Mouse (Mus musculus) brain, embryonic 14.5 days (tissue): ENCODE data around the gene Kdm4a. TPM values are rescaled to one million over a fixed set of nuclear protein-coding genes. Genes with fewer than 3 reads are reported as not detected.
A peak's percentile ranks its signal among the peaks of the same experiment; 100 is the strongest.

ENCODE experiments used
- DNase-seq: peaks from one replicate; pipeline ENCODE4 v3.0.0-alpha.2; 2011; ENCODE audit warnings: low read depth
- CTCF ChIP-seq: fragments of 200-500 bp; IDR thresholded peaks from 2 replicates; pipeline ENCODE4 v1.5.1; 2012; ENCODE audit warnings: inconsistent platforms, mild to moderate bottlenecking, moderate library complexity, borderline replicate concordance; ENCODE audit not compliant: insufficient read depth, insufficient read length; ENCODE audit errors: extremely low read depth
- POLR2A ChIP-seq: fragments of 200-500 bp; IDR thresholded peaks from 2 replicates; pipeline ENCODE4 v1.6.1; 2012; ENCODE audit warnings: mild to moderate bottlenecking, inconsistent platforms, borderline replicate concordance; ENCODE audit not compliant: poor library complexity, insufficient read depth, insufficient read length, severe bottlenecking; ENCODE audit errors: extremely low read depth
- polyA plus RNA-seq: library from polyadenylated mRNA; depleted of rRNA; stranded (reverse); fragments of >200 nt; gene quantifications from 2 replicates; pipeline ENCODE4 v1.2.3, GENCODE M21; 2012; rRNA removed

The Kdm4a gene
- polyA plus RNA-seq: 100 and 109 TPM in 2 replicates

- peak; percentile 54; the same call in 1 of the 2 replicates for TF ChIP-seq POLR2A
- TF ChIP-seq CTCF: no peak
- peak; percentile 100 for DNase-seq
Measured at GRCm38 (mm10) chr4:118179467-118180300, at the start of gene Kdm4a. Gene Kdm4a, minus strand, starts transcription at chr4:118180043.

DNA sequence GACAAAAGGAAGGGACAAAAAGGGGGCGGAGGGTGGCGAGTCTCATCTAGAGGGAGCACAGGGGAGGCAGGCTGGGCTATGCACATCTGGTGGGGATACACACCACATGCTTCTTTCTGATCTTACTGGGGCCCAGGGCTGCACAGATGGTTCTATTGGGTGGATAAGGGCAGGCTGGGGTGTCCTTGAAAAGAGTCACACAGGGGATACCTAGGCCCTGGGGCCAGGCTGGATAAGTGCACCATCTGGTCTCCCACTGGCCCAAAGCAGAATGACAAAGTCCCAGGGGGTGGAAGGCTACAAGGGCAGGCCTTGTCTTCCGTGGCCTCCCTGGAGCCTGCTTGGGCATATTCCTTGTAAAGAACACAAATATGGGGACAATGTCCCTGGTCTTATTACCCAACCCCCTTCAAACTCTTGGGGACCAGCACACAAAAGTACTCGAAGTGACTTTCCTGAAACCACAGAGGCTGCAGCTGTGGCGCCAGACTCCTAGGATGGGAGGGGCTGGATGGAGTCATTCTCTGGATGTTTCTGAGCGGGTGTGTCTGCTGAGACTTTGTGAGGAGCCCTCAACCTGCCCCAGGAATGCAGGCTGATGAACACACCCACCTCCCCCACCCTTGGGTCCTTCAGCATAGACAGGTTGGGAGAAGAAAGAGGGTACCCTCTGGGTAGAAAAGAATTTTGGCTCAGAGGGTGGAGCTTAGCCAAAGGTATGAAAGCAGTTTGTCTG lies 49.4 kb upstream of the Kdm4a start:
- no peak for TF ChIP-seq CTCF
- no peak for TF ChIP-seq POLR2A
- DNase-seq: no peak

DNA sequence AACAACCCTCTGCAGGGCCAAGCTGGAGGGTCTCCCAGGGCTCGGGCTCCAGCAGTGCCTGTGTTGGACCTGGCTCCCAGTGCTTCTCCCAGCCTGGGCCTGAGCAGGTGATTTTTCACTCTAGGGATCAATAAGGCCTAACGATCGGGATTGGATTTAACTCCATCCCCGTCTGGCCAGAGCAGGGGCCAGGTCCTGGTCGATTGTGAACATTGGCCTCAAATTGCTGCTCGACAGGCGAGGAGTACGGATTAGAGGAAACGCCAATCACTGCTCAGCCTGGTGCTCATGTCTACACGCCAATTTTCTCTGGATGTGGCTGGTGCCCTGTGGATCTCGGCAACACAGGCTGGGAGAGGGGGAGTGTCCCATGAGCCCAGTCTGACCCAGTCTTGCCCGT lies 47.6 kb upstream of the Kdm4a start:
- no peak for DNase-seq
- TF ChIP-seq POLR2A: no peak
- TF ChIP-seq CTCF: no peak

DNA sequence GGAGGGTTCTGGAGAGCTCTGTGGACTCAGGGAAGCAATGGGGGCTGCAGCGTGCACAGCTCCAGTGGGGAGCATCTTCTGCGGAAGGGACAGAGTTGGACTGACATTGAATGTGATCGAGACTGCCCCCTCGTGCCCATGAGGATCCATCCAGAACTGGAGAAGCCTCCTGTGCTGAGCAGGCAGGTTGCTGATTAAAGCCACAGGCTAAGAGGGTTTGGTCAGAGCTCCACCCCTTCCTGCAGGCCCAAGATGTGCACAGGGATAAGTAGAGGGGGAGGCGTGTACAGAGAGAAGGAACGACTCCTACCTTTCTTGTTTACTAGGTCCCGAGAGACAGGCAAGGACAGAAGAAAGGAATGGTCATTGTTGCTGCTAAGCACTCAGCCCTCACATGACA lies 41.4 kb upstream of the Kdm4a start:
- TF ChIP-seq POLR2A: no peak
- no peak for TF ChIP-seq CTCF
- DNase-seq: no peak

DNA sequence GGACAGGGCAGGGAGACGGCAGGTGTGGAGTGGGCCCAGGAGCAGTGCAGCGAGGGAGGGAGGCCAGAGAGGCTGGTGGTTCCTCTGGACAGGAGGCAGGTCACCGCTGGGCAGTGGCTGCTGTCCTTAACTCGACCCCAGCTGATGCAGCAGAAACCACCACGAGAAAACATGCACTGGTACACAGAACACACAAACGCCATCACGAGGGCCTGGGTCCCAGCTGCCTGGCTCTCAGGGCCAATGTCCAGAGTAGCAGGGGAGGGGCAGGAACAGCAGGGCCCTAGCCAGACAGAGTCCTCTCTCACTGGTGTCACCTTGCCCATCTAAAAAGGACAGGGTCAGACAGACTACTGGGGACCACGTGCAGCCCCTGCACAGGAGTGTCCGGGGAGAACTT lies 40.9 kb upstream of the Kdm4a start:
- TF ChIP-seq CTCF (no peak), POLR2A (no peak)
- DNase-seq: no peak

GRCm38 (mm10) chr4:118219487-118219886 lies 39.6 kb upstream of the Kdm4a start:
- TF ChIP-seq CTCF: no peak
- no peak for TF ChIP-seq POLR2A

DNA sequence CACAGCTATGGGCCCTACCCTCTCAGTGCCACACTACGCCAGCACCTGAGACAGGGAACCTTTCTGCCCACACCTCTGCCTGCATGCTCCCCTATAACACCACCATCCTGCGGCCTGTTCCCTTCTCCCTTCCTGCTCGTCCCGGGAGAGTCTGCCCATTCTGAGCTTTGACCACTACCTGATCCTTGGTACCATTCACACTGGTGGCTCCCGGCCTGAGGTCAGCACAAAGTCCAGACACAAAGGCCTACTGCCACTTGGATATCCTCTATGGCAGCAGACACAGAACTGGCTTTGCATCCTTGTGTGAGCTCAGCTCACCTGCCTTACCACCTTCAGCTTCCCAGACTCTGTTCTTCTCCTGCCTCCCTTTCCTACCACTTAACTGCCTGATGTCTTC lies 38.7 kb upstream of the Kdm4a start:
- no peak for DNase-seq
- TF ChIP-seq POLR2A (no peak), CTCF (no peak)

More at GRCm38 (mm10) chr4:118219487-118219886, 39.6 kb upstream of the Kdm4a start:
- DNase-seq: no peak

GRCm38 (mm10) chr4:118216726-118217595 lies 37.1 kb upstream of the Kdm4a start:
- peak; percentile 62 for DNase-seq
- TF ChIP-seq CTCF (peak; percentile 85), POLR2A (no peak)

DNA sequence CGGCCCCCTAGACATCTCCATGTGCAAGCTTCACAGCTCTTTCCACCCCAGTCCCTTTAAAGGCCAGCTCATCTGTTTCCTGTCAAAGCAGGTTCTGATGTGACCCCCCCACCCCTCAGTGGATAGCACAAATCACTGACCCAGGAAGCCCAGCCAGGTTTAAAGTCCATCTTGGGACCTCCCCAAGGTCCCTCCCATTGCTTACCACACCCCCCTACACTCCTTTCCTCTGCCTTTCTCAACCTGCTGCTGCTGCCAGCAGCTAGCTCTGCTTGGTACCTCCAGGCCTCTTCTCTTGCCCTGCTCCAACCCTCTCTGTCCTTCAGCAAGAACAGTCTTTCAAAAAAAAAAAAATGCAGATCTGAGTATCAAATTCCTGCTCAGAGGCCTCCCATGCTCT lies 35.0 kb upstream of the Kdm4a start:
- no peak for TF ChIP-seq CTCF
- TF ChIP-seq POLR2A: no peak
- DNase-seq: no peak

DNA sequence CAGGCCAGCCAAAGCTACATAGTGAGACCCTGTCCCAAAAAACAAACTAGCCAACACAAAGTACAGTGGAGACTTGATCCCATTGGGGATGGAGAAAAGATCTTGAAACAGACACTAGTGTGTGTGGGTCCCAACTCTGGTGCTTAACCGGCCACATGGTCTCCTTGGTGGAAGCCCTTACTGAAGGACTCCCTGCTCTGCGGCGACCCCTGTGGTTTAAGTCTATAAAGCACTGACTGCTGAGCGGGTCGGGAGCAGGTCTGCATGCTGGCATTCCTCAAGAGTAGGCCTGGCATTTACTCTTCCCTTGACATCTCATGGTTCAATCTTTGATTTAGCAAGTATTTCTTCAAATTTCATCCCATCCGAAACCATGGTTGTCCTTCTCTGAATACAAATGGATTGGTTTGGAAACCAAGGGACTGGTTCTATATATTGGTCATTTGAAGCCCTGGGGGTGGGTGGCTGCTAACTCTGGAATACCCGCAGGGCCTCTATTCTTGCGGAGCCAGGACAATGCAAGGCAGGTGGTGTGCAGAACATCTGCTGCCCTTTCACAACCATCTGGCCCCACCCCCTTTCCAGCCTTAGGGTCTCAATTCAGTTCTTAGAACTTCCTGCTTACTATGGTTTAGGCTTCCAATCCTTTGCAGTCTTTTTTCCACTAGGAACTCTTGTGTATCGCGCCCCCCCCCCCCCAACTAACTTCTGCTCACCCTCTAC lies 27.2 kb upstream of the Kdm4a start:
- peak; percentile 22 for DNase-seq
- TF ChIP-seq CTCF: peak; percentile 8; the same call in 1 of the 2 replicates
- TF ChIP-seq POLR2A: no peak

GRCm38 (mm10) chr4:118205906-118206305 lies 26.1 kb upstream of the Kdm4a start:
- no peak for DNase-seq
- TF ChIP-seq POLR2A (no peak), CTCF (no peak)
